Mouse (Mus musculus) kidney, postnatal 36 days (tissue): ENCODE data around the gene Abcb6.

Experiments used
- DNase-seq, 2 experiments: peaks; one replicate each; pipeline ENCODE4 v3.0.0; 2021 to 2022; ENCODE audit warnings: mixed read lengths in 2 of 2

The Abcb6 gene

DNA sequence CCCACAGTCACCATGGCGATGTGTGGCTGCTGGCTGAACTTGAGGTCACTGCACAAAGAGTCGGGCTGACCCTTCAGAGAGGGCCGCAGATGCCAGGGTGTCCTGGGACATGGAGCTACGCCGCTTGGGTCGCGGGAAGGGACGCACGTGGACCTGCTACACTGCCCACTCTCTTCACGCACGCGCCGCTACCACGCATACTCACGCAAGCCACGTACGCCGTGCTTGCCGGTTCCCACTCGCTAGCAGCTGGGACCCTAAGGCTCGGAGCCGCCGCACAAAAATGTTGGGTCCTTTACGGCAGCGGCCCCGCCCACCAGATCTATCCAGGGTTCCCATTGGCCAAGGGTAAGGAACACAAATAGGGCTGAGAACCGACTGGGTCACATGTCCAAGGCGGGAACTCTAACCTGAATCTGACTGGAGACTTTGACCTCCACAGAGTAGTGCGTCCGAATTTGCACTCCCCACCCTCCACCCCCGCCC lies at the start of gene Abcb6:
Abcb6 (minus strand) TSS at position 288 of the 486 bp plus-strand sequence.
- DNase-seq, result peak; percentile 95

DNA sequence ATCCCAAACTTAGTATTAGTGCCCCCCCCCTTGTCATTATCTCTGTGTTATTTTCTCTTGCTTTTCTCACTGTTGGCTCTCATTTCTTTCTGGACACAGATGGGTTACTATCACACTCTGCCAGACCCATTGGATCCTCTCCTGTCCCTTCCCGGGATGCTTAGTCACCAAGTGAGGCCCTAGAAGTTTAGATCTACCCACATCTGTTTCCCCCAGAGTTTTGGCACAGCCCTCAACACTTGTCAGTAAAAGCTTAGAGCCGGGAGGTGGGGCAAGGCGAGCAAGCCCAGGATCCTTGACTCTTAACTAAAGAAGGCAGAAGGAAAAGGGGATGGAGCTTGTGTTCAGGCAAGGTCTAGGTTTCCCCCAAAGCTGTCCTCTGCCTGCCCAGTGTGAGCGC lies 49.0 kb upstream of the Abcb6 start:
- DNase-seq, result no peak

DNA sequence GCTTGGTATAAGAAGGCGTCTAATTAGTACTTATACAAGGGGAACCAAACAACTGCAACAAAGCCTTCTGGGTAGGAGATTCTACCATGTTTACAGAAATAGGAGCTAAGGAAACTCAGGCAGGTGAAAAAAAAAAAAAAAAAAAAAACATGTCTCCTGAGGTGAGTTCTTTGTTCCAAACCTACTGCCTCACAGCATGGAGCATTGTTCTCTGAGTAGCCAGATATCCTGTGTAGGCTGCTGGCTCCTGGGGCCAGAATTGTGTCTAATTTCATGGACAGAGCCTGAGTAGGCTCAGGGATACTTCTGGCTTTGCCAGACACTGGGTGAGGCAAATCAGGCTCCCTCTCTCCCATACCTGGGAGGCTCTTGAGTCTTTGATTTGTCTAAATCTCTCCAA lies 47.5 kb upstream of the Abcb6 start:
- no peak for DNase-seq

DNA sequence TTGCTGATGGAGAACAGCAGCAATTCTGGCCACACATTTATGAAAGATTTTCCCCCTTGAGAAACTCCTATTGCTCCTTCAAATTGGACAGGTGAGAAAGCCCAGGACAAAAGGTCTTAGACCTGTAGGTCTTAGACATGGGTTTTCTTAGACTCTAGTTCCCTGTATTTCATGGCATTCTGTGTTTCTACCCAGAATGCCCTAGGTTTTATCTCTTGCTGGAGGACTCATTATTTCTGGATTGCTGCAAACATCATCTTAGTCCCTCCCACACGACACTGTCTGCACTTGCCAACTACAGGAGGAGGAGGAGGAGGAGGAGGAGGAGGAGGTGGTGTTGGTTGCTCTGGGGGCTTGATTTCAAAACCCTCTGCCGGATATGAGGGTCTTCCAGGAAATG lies 45.9 kb upstream of the Abcb6 start:
- no peak for DNase-seq

DNA sequence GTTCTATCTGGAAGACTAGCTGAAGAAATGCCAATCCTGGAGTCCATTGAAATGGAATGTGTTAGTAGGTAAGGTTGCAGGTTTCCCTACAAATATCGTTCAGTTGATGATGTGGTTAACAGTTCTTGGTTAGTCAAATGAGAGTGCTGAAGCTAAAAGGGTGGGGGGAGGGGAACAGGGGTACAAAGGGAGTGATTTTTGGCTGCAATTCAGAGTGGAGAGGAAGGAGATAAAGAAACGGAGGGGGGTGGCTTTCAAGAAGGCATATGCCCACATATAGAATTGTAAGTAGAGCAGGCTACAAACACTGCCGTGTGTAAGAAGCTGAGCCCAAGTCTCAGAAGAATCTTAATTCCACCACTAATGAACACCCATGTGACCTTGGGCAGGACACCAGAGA lies 45.3 kb upstream of the Abcb6 start:
- DNase-seq, result no peak

DNA sequence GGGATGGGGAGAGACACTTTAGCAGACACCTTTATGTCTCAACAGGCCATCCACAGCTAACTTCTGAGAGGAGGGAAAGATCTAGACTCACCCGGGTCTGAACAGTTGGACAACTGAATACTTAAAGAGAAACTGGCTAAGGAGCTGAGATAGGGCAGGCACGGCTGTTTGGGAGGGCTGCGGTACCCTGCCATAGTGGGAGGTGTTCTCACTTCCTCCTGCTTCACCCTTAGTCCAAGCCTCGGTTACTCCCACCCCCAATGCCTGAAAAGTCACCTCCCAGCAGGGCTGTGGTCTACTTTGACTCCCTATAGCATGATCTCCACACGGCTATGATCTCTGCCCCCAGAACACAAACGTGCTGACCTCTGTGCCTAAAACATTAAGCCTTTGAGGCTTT lies 43.3 kb upstream of the Abcb6 start:
- DNase-seq, result no peak

DNA sequence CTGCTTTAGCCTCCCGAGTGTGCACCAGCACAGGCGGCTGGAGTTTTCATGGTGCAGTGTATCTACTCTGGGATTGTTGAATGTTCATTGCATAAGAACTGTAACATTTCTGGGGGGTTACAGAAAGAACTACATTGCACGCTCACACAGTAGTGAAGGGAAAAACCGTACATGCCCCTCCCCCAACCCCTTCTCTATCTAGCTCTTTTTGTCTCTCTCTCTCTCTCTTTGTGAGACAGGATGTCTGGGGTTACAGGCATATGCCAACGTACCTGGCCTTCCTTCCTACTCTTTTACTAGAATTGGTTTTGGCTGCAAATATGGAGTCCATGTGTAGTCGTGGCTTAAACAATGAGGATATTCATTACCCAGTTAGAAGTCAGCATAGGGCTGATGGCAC lies 42.7 kb upstream of the Abcb6 start:
- no peak for DNase-seq

DNA sequence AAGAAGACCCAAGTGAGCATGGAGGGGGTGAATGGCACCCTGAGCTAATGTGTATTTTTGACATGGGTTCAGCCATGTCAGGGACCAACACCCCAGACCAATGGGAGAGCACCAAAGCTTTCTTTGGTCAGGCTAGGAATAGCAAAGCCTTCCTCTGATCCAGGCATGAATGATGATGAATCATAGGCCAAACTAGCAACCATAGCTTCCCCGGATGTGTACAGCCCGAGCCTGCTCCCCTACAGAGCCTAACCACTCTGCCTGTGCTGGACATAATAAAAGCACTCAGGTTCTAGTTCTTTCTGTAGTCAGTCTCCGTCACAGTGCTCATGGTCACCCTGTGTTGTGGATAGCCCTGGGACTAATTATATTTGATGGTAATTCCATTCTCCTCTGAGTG lies 41.3 kb upstream of the Abcb6 start:
- no peak for DNase-seq

DNA sequence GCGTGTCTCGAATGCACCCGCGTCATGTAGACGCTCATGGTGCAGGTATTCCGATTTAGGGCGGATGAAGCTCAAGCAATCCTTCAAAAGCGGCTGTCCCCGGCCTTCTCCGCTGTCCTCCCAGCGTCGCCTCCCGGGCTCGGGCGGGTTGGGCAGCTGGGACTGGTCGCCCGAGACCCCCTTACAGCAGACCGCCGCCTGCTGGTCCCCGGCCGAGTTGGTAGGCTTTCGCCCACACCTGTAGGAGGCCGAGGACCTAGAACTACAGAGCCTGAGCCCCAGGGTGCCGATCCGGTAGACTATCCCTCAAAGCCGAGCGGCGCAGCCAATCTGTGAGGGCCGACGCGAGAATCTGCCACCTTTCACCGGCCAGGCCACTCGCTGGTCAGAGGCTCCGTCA lies 39.3 kb upstream of the Abcb6 start, which contains the start of gene Tuba4a:
Tuba4a (minus strand) TSS at position 335 of the 400 bp plus-strand sequence.
- DNase-seq, result peak; percentile 36 to 66

DNA sequence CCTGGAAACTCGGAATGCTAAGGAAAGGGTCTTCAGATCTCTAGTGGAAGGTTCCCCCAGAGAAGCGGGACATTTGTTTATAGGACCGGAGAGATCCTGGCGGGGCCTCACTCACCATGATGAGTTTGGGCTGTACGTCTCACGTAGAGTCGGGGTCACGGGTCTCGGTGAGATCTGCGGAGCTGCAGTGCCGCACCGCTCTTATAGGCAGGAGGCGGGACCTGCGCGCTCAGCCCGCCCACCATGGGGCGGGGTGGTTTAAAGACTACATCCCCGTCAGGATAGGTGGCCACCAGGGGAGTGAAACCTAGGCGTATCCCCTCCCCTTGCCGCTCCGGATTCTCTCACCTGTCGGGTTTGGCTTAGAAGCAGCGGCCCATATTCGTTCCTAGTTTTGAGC lies 38.9 kb upstream of the Abcb6 start:
- DNase-seq, result peak; percentile 94 to 96

DNA sequence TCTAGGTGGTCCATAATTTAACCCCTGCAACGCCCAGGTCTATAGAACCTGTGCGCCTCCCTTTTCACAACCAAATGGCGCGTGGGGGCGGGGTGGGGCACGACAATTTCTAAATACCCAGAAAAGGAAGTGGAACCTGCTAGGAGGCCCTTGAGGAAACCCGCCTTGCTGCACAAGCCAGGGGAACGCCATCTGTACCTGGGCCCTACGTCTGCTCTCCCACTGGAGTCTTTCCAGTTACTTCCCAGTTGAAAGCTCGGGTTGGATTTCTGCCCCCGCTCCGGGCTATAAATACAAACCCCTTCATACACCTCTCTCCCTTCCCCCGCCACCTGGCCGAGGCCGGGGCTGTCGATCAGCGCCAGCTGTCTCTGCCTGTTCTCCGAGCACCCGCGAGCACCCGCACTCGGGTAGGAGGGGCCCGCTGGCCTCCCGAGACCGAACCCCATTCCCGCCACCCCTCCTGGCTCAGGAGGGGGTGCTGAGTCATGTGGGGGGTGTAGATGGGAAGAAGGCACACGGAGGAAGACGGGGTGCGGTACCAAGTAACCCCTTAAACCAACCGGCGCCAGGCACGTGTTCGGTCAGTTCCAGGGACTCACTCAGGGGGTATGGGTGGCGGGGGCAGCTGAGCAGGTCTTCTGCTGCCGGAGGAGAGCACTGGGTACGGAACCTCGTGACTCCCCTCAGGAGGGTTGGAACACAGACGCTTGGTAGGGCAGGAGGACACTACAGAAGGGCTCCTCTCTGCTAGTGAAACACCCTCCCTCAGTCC lies 38.2 kb upstream of the Abcb6 start:
- DNase-seq, result peak in 1 of 2 experiments; percentile 59

DNA sequence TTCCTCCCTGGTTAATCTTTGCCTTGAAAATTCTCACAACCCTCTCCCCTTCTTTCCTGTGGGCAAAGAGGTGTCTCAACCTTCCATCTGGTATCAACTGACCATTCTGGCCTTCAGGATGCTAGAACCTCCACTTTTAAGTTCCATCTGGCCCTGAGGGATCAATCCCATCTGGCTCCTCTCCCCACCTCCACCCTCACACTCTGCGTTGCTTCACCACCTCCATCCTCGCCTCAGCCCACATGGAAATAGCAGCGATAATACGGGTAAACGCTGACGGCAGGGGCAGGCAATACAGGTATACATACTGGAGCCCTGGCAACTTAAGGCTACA lies 37.7 kb upstream of the Abcb6 start:
- DNase-seq, result no peak

DNA sequence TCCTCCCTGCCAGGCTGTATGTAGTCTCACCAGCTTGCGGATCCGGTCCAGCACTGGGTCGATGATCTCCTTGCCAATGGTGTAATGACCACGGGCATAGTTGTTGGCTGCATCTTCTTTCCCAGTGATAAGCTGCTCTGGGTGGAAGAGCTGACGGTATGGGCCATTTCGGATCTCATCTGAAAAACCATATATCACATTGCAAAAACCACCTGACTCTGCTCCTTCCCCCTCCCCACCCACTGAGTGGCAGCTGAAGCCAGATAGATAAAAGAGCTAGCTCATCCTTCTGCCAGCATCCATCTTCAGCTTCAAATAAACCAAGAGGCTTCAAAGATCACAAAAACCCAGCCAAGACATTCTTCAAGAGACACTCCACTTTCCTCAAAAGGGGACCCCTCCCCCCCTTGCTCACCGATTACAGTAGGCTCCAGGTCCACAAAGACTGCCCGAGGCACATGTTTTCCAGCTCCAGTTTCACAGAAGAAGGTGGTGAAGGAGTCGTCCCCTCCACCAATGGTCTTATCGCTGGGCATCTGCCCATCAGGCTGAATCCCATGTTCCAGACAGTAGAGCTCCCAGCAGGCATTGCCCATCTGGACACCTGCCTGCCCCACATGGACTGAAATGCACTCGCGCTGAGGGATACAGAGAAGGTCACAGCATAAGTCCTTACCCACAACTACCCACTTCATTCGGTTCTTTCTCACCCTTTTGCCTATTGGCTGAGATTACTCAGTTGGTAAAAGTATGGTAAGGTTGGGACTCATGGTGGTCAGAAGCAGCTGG lies 36.8 kb upstream of the Abcb6 start:
- peak in 1 of 2 experiments; percentile 55 for DNase-seq

DNA sequence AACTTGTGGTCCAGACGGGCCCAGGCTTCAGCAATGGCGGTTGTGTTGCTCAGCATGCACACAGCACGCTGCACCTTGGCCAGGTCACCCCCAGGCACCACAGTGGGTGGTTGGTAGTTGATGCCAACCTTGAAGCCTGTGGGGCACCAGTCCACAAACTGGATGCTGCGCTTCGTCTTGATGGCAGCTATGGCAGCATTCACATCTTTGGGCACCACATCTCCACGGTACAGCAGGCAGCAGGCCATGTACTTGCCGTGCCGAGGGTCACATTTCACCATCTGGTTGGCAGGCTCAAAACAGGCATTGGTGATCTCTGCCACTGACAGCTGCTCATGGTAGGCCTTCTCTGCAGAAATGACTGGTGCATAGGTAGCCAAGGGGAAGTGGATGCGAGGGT lies 35.6 kb upstream of the Abcb6 start:
- DNase-seq, result peak in 1 of 2 experiments; percentile 42

DNA sequence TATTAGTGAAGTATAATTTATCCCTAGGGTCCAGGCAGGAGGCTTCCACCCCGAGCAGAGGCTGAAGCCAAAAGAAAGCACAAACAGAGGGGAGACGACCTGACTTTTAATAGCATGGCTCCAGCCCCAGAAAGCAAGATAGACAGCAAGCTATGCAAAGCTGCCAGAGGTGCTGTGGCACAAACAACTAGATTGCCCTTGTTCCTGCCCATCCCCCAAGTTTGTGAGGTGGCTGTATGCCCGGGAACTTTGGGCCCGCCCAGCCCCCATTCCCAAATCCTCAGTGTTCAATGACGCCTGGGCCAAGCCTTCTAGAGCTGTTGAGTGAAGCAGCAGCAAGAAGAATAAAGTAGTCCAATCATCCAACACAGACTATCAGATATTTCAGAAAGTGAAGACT lies 34.7 kb upstream of the Abcb6 start:
- peak; percentile 87 for DNase-seq

DNA sequence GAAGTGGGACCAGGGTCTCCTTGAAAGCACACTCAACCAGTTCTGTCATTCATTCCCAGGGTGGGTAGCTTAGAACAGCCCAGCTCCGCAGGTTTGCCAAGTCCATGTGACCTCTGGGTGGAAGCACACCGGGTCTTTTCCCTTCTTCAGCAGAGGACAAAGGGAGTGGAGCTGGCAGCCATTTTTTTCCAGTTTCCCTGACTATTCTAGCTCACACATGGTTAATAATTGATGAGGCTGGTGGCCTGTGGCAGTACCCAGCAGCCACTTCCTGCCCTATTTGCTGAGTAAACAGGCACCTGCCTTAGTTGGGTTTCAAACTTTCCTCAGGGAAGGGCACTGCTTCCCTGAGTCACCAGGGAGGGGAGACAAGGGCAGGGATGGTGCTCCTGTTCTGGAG lies 34.2 kb upstream of the Abcb6 start:
- peak; percentile 86 to 95 for DNase-seq

DNA sequence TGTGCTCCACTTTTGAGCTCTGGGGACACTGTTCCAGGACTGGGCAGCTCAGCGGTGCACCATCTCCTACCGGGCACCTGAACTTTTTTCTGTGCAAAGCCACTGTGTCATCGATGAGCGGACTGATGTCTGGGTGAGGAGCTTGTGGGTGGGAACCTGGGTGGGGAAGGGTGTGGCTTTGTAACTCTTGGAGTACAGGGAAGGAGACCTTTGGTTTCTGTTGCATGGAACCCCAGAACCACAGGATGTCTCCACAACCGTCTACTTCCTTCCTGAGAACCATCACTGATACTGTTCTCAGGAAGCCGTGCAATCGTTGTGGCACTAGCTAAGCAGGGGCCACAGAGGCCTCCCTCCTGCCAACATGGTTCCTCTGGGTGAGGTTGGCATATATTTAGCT lies 32.9 kb upstream of the Abcb6 start:
- no peak for DNase-seq

DNA sequence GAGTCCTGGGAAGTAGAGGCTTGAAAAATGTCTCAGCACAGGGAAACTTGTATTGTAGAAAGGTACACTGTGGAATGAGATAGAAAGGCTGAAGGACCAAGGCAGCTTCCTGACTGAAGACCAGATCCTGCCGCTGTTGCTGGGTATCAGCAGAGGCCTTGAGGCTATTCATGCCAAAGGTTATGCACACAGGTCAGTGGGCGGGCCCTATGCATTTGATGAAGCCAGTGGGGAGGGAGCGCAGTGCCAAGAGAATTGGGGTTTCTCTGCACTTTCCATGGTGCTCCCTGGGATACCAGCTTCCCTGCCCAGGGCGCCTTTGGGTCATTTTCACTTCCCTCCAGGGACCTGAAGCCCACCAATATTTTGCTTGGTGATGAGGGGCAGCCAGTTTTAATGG lies 32.4 kb upstream of the Abcb6 start:
- peak in 1 of 2 experiments; percentile 43 for DNase-seq

DNA sequence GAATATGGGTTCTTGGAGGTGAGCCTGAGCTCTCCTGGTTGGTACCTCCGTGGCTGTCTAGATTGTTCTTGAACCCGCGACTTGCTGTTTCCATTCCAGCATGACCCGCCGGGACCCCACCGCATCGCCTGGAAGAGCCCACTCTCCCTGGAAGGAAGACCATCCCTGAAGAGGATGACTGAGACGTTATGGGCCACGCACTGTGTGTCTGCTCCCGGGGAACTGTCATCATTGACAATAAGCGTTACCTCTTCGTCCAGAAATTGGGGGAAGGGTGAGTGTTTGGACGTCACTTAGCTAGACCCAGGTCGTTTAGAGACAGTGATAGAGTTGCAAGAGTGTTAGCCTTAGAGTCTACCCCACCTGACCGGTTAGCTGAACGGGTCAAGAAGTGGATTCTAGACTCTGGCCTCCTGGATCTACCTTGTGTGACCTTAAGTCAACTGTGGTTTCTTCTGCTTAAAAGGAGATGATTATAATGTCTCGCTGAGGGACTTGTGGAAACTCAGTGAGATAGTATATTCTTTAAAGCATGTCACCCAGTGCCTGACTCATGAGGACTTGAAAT lies 31.0 kb upstream of the Abcb6 start:
- DNase-seq, result peak in 1 of 2 experiments; percentile 34

DNA sequence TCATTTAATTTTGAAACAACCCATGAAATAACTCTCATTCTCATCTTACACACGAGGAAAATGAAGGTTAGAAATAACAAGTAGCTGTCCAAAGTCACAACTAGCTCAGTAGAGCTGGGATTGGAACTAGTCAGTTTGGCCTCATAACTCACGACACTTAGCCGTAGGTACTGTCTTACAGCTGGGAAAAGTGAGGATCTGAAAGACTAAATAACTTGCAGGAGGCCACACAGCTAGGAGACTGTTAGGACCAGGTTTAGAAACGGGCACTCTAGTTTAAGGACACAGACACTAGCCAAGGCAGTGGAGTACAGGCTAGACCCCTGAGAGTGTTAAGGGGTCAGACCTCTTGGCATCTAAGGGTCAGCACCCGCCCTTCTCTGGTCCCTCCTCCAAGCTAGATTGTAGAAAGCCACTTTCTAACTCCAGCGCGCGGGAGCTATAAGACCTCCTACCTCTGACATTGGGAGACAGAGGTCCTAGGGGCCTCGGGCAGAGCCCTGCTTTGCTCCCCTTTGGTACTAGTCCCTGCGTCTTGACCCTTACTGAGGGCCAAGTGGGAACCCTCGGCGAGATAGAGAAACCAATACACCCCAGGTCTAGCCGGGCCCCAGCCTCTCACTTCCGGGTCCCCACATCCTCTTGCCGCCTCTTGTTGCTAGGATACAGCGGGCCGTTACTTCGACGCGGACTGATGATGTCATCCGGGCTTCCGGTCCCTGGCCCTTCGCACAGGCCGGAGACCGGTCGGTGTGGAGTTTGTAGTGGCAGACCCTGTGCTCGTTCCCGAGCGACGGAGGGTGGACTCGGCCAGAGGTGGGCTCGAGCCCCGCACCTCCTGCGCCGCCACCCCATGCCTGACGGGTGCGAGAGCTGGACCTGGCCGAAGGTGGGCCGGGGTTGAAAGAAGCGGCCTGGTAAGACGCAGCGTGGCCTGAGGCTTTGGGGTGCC lies 30.2 kb upstream of the Abcb6 start, which contains the start of the genes Glb1l and Stk16:
Glb1l (minus strand) TSS at position 678 of the 952 bp plus-strand sequence.
Stk16 (plus strand) TSS at position 703 of the 952 bp plus-strand sequence.
- peak; percentile 98 for DNase-seq

DNA sequence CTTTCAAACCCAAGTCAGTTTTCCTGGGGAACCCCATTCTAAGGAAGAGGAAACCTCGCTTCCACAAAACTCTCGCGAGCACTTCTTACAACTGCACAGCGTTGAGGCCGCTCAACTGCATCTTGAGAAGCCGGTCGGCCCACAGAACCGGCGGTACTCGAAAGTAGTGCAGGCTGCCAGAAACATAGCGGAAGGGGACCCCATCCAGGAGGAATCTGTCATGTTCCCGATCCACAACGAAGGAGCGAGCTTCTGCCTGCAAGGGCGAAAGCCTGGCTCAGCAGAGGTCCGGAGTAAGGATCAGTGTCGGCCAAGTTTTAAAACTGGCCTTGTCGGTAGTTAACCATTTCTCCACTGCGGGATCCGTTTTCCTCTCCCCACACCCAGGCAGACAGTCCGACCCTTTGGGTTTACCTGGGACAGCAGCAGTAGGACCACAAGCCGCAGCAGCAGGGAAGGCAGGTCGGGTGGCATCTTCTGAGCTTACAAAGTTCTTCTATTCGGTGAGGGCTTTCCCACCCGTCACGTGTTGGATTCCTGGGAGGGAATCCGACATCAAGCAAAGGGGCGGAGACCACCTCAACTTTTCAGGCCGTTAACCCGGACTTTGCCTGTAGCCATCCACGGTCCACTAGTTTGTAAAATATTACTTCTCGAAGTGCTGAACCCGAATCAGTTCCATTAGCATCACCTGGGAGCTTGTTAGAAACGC lies 28.9 kb upstream of the Abcb6 start:
- peak; percentile 87 to 92 for DNase-seq

DNA sequence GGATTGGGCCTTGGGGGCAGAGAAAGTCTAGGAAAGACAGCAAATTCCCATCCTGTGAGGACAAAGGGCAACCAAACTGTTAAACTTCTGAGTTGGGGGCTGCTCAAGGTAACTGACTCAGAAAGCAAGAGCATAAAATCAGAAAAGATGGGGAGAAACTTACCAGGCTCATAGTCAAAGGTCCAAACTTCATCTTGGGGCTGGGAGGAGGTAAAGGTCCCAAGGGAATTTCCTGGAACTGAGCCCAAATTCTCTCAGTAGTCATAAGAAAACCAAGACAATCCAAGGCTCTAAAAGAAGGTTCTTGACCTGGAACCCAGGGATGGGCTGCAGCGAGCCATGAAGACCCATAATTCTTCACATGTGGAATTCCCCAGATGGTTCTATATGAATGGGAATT lies 21.0 kb upstream of the Abcb6 start:
- peak; percentile 43 to 77 for DNase-seq
